Mouse (Mus musculus): ENCODE results near the gene Zfp579.

- TF ChIP-seq CTCF (IDR thresholded peaks at IDR 0.05; ENCODE audit: borderline replicate concordance, extremely low read depth, insufficient read depth, insufficient read length) (no peak), POLR2A (IDR thresholded peaks at IDR 0.05; ENCODE audit: borderline replicate concordance, extremely low read depth, insufficient read depth, insufficient read length, poor library complexity, severe bottlenecking) (peak; percentile 40; the same call in 1 of the 2 replicates)
Observed at GRCm38 (mm10) chr7:5038109-5038732, 42.3 kb upstream of the Zfp579 start, which contains the start of gene Zfp784.
